Mouse (Mus musculus): ENCODE measurements around the gene Rundc3a. TPM values are rescaled to one million over a fixed set of nuclear protein-coding genes. Genes with fewer than 3 reads are reported as not detected.

Gene Rundc3a
- polyA plus RNA-seq, 1 experiment: not detected

GRCm38 (mm10) chr11:102437120-102438061, 44.2 kb downstream of the Rundc3a start:
- TF ChIP-seq CTCF (IDR thresholded peaks at IDR 0.05; ENCODE audit: low read depth, low read length): no peak
- no peak for TF ChIP-seq POLR2A (IDR thresholded peaks at IDR 0.05; ENCODE audit: borderline replicate concordance, low read depth, low read length)
- Histone ChIP-seq H3K27ac (ENCODE audit: insufficient read depth, low read depth, low read length) (no peak overlapping the region), H3K4me3 (ENCODE audit: insufficient read depth, low read length) (peak overlapping the region; percentile 52), H3K4me1 (ENCODE audit: control insufficient read depth, insufficient read depth, low read length) (peaks cover 9% of the 10 kb centered on the region)

- peak overlapping the region; percentile 52 for H3K4me3 ChIP-seq (ENCODE audit: insufficient read depth, low read length)
- H3K4me1 ChIP-seq (ENCODE audit: control insufficient read depth, insufficient read depth, low read length): peaks cover 9% of the 10 kb centered on the region
- TF ChIP-seq POLR2A (IDR thresholded peaks at IDR 0.05; ENCODE audit: borderline replicate concordance, low read depth, low read length) (no peak), CTCF (IDR thresholded peaks at IDR 0.05; ENCODE audit: low read depth, low read length) (no peak)
- no peak overlapping the region for H3K27ac ChIP-seq (ENCODE audit: insufficient read depth, low read depth, low read length)
Observed at GRCm38 (mm10) chr11:102438212-102439092, 45.2 kb downstream of the Rundc3a start.

GRCm38 (mm10) chr11:102439093-102440082, 46.2 kb downstream of the Rundc3a start:
- TF ChIP-seq POLR2A (IDR thresholded peaks at IDR 0.05; ENCODE audit: borderline replicate concordance, low read depth, low read length): no peak
- TF ChIP-seq CTCF (IDR thresholded peaks at IDR 0.05; ENCODE audit: low read depth, low read length): no peak
- Histone ChIP-seq H3K4me3 (ENCODE audit: insufficient read depth, low read length) (no peak overlapping the region), H3K27ac (ENCODE audit: insufficient read depth, low read depth, low read length) (no peak overlapping the region), H3K4me1 (ENCODE audit: control insufficient read depth, insufficient read depth, low read length) (peaks cover 14% of the 10 kb centered on the region)

- TF ChIP-seq CTCF (IDR thresholded peaks at IDR 0.05; ENCODE audit: low read depth, low read length) (no peak), POLR2A (IDR thresholded peaks at IDR 0.05; ENCODE audit: borderline replicate concordance, low read depth, low read length) (no peak)
- no peak overlapping the region for H3K27ac ChIP-seq (ENCODE audit: insufficient read depth, low read depth, low read length)
- peaks cover 12% of the 10 kb centered on the region for H3K4me1 ChIP-seq (ENCODE audit: control insufficient read depth, insufficient read depth, low read length)
- H3K4me3 ChIP-seq (ENCODE audit: insufficient read depth, low read length): no peak overlapping the region
Observed at GRCm38 (mm10) chr11:102440255-102440654, 47.1 kb downstream of the Rundc3a start.

DNA sequence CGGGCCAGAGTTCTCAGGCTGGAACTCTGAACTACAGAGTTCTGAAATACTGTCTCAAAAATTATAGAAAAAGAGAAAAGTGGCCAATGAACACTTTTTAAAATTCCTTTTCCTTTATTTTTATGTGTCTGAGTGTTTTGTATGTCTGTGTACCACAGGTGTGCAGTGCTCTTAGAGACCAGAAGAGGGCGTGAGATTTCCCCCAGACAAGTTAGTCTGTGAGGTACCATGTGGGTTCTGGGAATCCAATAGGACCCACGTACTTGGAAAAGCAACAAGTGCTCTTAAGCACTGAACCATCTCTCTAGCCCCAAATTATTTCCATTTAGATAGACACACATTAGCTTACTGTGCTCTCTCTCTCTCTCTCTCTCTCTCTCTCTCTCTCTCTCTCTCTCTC, 48.2 kb downstream of the Rundc3a start:
- Histone ChIP-seq H3K4me3 (ENCODE audit: insufficient read depth, low read length) (no peak overlapping the region), H3K27ac (ENCODE audit: insufficient read depth, low read depth, low read length) (no peak overlapping the region), H3K4me1 (ENCODE audit: control insufficient read depth, insufficient read depth, low read length) (peaks cover 12% of the 10 kb centered on the region)
- TF ChIP-seq CTCF (IDR thresholded peaks at IDR 0.05; ENCODE audit: low read depth, low read length): no peak

DNA sequence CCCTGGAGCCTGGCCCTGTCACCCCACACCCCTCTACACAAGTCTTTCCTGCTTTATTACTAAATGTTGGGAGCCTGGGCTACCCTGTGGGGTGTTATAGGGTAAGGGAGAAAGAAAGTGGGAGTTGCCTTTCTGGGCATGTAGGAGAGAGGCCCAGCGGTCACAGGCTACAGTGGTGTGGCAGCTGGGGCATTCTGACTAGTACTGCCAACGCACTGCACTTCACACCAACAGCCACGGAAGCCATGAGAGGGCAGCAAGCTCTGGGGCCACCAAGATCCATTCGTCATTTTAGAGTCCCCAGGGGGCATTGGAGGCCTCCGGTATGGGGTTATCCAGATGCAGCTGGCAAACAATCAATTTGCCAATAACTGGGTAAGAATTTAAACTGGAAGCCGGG, 48.9 kb downstream of the Rundc3a start:
- Histone ChIP-seq H3K4me3 (ENCODE audit: insufficient read depth, low read length) (no peak overlapping the region), H3K27ac (ENCODE audit: insufficient read depth, low read depth, low read length) (no peak overlapping the region), H3K4me1 (ENCODE audit: control insufficient read depth, insufficient read depth, low read length) (peaks cover 12% of the 10 kb centered on the region)
- TF ChIP-seq CTCF (IDR thresholded peaks at IDR 0.05; ENCODE audit: low read depth, low read length): no peak
- TF ChIP-seq POLR2A (IDR thresholded peaks at IDR 0.05; ENCODE audit: borderline replicate concordance, low read depth, low read length): no peak

- Histone ChIP-seq H3K27ac (ENCODE audit: insufficient read depth, low read depth, low read length) (no peak overlapping the region), H3K4me1 (ENCODE audit: control insufficient read depth, insufficient read depth, low read length) (peaks cover 12% of the 10 kb centered on the region), H3K4me3 (ENCODE audit: insufficient read depth, low read length) (no peak overlapping the region)
- TF ChIP-seq CTCF (IDR thresholded peaks at IDR 0.05; ENCODE audit: low read depth, low read length) (no peak), POLR2A (IDR thresholded peaks at IDR 0.05; ENCODE audit: borderline replicate concordance, low read depth, low read length) (no peak)
Observed at GRCm38 (mm10) chr11:102443740-102444139, 50.5 kb downstream of the Rundc3a start.

DNA sequence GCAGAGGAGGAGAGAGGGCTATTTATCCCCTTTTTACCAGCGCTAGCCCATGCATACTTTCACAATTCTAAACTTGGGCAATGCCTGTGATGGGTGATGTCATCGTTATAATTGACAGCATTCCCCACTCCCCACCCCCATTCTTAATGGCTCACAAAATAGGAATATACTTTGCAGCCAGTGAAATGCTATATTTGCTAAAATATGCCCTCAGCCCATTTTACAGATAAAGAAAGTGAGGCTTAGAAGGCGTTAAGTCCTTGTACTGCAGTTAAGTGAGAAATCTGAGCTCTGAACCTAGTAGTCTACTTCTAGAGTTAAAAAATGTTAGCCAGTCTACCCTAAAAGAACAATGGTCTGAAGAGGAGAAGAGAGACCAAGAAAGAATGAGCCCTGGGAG, 51.1 kb downstream of the Rundc3a start:
- no peak overlapping the region for H3K4me3 ChIP-seq (ENCODE audit: insufficient read depth, low read length)
- H3K27ac ChIP-seq (ENCODE audit: insufficient read depth, low read depth, low read length): no peak overlapping the region
- no peak for TF ChIP-seq CTCF (IDR thresholded peaks at IDR 0.05; ENCODE audit: low read depth, low read length)
- TF ChIP-seq POLR2A (IDR thresholded peaks at IDR 0.05; ENCODE audit: borderline replicate concordance, low read depth, low read length): no peak
- H3K4me1 ChIP-seq (ENCODE audit: control insufficient read depth, insufficient read depth, low read length): peaks cover 12% of the 10 kb centered on the region

GRCm38 (mm10) chr11:102444781-102445180, 51.6 kb downstream of the Rundc3a start:
- peaks cover 9% of the 10 kb centered on the region for H3K4me1 ChIP-seq (ENCODE audit: control insufficient read depth, insufficient read depth, low read length)
- no peak overlapping the region for H3K4me3 ChIP-seq (ENCODE audit: insufficient read depth, low read length)
- no peak overlapping the region for H3K27ac ChIP-seq (ENCODE audit: insufficient read depth, low read depth, low read length)
- TF ChIP-seq CTCF (IDR thresholded peaks at IDR 0.05; ENCODE audit: low read depth, low read length) (no peak), POLR2A (IDR thresholded peaks at IDR 0.05; ENCODE audit: borderline replicate concordance, low read depth, low read length) (no peak)

Data from bone marrow macrophage, adult 2 months (primary cell).